Mouse (Mus musculus): Measurements from ENCODE around the gene Neo1. TPM values are rescaled to one million over a fixed set of nuclear protein-coding genes. Genes with fewer than 3 reads are reported as not detected.

The Neo1 gene
- total RNA-seq, 1 experiment from 2014 or later = 0.19 TPM

Other genes starting within 250 kb of the Neo1 start
- gene Hcn4, start 213.0 kb downstream of the Neo1 start, total RNA-seq (2017) = not detected in 3 replicates

Data from monocyte, adult 5-6 weeks (primary cell).